Mouse (Mus musculus): ENCODE measurements around the gene Gsta3.
"Not testable (repeated sequence)": the region's sequence is repeated elsewhere in the genome, so short reads cannot be mapped to it uniquely, and the experiment has no call there.

Gene Gsta3

GRCm38 (mm10) chr1:21239911-21240898 lies at the start of gene Gsta3:
Gene Gsta3 (plus strand): TSS chr1:21240589.
- no peak for DNase-seq

DNA sequence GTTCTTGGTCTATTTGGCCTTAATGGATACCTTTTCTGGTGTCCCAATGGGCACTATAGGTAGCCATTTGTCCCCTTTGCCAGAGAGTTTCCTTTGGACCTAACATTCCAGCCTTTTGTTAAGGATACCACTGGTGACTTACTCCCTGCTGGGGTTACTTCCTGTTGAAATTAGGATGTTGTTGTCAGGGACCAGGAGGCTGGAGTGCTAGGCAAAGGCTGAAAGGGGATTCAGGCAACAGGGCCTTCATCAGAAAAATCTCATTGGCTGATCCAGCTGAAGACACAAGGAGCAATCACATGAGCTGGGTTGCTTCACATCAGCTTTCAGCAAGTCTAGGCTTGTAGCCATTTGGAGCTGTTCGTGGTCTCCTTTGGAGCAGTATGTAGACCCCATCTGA lies 34.1 kb upstream of the Gsta3 start:
- no peak for DNase-seq

GRCm38 (mm10) chr1:21213537-21213936 lies 26.9 kb upstream of the Gsta3 start:
- not testable (repeated sequence) for DNase-seq

DNA sequence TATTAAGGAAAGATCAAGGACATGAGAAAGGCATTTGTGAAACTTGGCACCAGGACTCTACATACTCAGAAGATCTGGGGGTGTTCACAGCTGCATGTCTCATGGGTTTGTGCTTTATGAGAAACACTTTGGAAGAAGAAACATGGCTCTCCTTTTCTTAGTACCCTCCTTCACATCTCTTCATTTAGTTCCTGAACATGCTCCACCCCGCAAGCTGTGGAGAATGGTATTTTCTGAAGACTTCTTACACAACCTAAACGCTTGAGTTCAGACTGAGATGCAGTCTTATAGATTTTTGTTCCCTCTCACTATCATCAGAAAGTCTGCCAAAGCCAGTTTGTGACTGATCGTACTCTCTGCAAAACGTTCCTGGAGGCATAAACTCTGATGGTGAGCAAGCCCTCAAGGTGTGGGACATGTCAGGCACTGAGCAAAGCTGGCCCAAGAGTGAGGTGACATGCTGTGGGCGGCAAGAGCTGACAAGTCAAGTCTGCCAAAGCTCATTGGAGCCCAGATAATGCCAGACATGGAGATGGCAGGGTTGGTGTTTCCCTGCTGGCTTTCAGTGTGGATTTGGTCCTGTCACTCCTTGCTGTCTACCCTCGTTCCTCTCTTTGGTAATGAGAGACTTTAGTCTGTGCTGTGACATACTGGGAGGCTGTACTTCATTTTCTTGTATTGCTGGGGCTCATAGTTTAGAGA lies 26.2 kb upstream of the Gsta3 start:
- peak; percentile 61 to 70 for DNase-seq

- DNase-seq = peak; percentile 92 to 93
Measured at GRCm38 (mm10) chr1:21218489-21218919, 21.9 kb upstream of the Gsta3 start, which contains the start of gene Tmem14a. Gene Tmem14a (plus strand): TSS chr1:21218575.

DNA sequence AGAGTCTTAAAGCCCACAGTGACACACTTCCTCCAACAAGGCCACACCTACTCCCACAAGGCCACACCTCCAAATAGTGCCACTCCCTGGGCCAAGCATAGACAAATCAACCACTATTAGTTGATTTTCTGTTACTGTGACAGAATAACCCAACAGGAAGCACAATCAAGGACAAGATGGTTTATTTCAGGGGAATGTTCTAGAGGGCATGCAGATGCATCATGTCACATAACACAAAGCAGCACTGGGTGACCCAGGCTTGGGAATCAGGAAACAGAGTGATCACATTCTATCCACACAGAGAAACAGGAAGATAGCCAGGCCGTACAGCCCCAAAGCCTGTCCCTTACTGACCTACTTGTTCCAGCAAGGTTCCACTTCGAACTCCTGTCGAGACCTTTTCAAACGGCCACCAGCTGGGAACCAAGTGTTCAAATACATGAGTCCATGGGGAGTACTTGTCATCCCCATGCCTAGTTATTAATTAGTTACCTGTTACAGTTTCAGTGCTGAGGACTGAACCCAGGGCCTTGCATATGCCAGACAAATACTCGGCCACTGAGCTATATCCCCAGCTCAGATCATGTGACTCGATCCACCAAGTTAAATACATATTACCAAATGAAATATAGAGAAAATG lies 12.5 kb upstream of the Gsta3 start:
- no peak for DNase-seq

GRCm38 (mm10) chr1:21228740-21229722 lies 11.4 kb upstream of the Gsta3 start:
- DNase-seq = not testable (repeated sequence)

DNA sequence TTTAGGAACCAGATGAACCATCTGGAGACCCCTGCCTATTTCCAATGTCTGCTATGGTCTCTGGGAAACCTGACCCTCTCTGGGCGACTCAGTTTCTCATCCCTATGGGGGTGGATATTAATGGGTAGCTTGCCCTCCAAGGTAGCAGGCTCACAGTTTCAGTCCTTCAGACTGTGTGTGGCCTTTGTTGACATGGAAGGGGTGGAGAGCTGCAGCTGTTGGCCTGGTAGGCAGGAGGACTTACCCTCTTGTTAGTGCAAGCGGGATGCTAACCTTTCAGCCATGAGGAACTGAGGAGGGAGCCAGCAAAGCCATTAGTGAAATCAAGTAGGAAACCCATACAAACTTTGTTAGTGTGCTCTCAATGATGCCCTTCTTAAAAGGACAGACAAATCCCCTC lies 10.0 kb upstream of the Gsta3 start:
- DNase-seq = no peak

DNA sequence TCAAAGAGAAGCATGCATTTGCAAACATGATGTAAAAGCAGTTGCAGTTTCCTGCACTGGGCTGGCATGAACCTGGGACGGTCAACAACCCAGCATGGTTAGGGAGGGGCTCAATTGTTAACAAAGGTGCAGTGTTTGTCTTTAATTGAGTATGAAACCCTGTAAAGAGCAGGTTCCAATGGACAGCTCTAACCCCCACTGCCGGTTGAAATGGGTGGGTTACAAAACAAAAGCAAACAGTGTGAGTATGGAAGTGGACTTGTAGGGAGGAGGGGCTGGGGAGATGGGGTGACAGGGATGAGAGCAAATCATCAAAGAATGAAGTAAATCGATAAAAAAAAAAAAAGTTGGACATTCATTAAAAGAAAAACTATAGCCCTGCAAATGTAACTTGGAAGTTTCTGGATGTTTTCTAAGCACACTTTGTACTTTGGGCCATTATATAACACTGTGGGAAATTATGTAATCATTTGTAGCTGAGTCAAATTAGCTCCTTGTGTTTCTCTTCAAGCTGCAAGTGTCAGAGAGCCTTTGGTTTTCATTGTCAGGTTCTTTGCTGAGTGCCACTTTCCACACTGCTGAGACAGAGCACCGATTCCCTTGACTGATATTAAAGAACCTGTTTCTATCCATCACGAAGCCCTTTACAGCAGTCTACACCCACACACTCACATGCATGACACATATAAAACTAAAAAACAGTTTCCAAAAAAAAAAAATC lies 8.5 kb upstream of the Gsta3 start:
- DNase-seq = no peak

DNA sequence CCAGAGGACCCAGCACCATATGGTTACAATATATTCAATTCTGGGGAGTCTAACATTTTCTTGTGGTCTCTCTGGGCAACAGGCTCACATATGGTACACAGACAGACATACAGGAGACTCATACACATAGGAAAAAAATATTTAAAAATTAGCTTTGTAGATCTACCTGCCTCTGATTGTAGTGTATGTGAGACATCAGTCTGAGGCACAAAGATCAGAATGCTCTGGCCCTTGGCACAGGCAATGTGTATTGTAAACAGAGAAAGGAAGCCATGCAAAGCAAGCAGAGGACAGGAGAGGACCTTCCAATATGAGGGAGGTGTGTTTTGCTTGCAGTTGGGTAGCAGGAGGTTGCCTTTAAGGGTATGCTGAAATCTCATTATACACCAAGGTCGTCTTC lies 7.9 kb upstream of the Gsta3 start:
- no peak for DNase-seq

- no peak for DNase-seq
Measured at GRCm38 (mm10) chr1:21235359-21235758, 5.0 kb upstream of the Gsta3 start.

GRCm38 (mm10) chr1:21241096-21241495 lies 707 bp downstream of the Gsta3 start:
- DNase-seq = no peak

DNA sequence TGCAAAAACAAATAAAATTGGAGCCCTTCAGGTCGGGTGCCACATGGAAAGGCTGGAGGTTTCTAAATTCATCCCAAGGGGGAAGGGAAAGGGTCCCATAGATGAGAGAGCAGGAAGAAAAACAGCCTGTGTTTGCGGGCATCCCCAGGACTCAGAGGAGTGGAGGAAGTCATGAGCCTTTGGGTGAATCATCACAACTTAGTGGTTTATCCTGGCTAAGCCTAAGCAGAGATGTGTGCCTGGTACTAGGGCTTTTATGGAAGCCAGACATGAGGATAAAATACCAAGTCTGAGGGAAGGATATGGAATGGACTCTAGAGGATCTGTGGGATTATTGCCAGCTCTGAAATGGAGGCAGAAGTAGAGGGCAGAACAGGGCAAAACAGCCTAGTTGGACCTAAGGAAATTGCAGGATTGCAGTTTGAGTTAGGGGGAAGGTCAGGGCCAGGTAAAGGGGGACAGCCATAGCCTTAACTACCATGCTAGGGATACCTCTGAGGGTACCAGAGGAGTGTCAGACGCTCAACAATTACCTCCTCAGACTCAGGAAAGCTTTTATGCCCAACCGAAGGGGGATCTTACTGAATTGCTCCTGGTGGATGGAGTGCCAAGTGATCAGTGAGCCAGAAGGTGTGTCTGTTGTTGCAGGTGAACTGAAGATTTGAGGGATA lies 4.0 kb downstream of the Gsta3 start:
- DNase-seq = no peak

- no peak for DNase-seq
Measured at GRCm38 (mm10) chr1:21246136-21246535, 5.7 kb downstream of the Gsta3 start.

DNA sequence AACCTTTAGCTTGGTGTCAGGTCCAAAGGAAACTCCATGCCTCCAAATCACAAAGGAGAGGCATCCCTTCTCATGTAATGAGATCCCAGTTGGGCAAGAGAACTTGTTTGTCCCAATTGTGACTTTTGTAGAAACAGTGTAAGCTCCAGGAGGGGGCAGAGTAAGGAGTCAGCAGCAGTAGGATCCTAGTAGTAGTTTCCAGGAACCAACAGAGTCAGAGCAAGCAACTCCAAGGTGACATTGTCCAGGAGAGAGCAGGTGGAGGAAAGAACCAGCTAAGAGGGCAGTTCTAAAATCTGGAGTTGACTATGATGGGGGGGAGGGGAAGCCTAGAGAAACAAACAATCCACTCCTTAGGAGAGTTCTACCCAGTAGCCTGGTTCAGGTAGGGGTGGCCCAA lies 7.5 kb downstream of the Gsta3 start:
- no peak for DNase-seq

DNA sequence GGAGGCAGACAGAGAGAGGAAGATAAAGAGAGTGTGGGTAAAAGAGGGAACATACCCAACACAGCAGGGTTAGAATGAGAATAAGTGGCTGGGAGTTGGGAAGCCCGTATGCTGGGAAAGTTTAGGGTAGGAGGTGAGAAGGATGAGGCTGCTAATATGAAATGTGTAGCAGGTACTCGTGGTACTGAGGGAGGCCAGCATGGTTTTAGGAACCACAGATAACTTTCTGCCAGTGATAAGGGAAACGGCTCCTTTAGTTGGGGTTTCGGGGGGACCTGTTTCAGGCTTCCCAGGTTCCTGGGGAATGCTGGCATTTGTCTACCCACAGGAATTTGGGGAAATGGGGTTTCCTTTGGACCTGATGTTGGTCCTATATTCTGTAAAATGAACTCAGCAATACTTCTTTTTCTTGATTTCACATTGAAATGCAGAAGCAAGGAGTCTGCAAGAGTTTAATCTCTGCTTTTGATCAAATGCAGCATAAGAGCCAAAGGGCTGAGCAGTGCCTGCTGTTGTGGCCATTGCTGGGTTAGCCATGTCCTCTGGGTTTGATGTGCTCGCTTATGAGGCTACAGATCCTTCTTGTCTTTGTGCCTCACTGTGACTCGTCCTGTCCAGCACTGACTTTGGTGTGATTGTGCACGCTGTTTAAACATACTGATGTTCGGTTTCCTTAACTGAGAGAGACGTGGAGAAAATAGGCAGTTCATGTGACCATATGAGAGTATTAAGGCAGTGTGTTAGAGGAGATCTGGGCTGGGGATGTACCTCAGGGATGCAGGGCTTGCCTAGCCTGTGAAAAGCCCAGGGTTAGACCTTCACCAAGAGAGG lies 8.4 kb downstream of the Gsta3 start:
- no peak for DNase-seq

- no peak for DNase-seq
Measured at GRCm38 (mm10) chr1:21251661-21252060, 11.3 kb downstream of the Gsta3 start.

DNA sequence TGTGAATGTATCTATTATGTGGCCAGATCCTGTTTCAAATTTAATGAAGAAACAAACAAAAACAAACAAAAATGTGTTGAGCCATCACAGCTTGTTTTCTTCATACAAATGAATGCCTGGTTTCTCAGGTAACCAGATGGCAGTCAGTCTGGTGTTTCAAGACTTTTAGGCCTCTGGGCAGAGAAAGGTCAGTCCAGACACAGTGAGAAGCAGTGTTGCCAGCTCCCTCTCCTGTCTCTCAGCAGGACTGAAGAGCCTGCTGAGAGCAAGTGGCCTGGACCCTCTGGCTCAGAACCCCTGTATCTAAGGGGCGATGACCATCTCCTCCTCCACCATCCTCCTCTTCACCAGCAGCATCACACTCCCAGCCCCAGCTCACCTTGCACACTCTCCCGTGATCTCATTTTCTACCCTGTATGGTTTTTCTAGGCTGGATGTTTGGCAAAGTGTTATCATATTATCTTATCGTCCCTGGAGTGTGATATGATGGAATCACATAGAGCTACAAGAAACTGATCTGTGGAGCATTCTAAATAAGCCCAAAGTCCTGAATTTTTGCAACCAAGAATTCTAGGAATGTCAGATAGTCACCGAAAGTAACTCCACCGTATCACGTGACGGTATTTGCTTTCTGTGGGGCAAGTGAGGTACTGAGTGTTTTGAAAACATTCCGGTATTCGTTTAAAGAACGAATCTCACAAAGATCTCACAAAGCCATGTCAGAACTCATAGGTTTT lies 12.3 kb downstream of the Gsta3 start:
- DNase-seq = no peak

DNA sequence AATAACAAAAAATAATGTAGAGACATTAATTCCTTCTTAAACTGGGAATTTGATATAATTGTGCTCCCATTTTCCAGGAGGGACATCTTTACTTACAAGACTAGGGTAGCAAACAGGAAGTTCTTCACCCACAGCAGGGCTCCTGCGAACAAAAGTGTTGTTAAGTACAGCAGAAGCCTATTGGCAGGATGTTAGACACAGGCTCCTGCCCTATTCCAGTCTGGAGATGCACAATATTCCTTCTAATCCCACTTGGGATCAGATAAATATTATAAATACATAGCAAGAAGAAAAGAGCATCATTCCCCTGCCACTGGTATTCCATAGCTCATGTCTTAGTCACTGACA lies 12.9 kb downstream of the Gsta3 start:
- DNase-seq = no peak
